Mouse (Mus musculus) MEL (cell line): Measurements from ENCODE around the gene Dap.

Experiments
- CHD1 ChIP-seq: IDR thresholded peaks from 2 replicates; pipeline ENCODE4 v1.6.1; 2012; ENCODE audit warnings: low read depth, mild to moderate bottlenecking, inconsistent platforms, low read length, improper control_type of control experiment
- CHD2 ChIP-seq: IDR thresholded peaks from 2 replicates; pipeline ENCODE4 v1.6.1; 2011; ENCODE audit warnings: low read length, improper control_type of control experiment
- CTCF ChIP-seq, 3 experiments: IDR thresholded peaks in 2 of 3; conservative IDR thresholded peaks in 1 of 3; 2 replicates each; pipeline ENCODE4 v1.5.1; 2011 to 2012; ENCODE audit warnings: low read length in 3 of 3, low read depth in 2 of 3, mild to moderate bottlenecking in 2 of 3, improper control_type of control experiment in 1 of 3, inconsistent platforms in 1 of 3, mixed read lengths in 1 of 3, moderate library complexity in 1 of 3; ENCODE audit not compliant: control insufficient read depth in 1 of 3, insufficient read depth in 1 of 3, poor library complexity in 1 of 3, severe bottlenecking in 1 of 3
- E2F4 ChIP-seq: IDR thresholded peaks from 2 replicates; pipeline ENCODE4 v1.6.1; 2011; ENCODE audit warnings: low read depth, low read length, improper control_type of control experiment, borderline replicate concordance
- EP300 ChIP-seq, 2 experiments: IDR thresholded peaks; 2 replicates each; pipeline ENCODE4 v1.6.1; 2011; ENCODE audit warnings: improper control_type of control experiment in 2 of 2, low read length in 2 of 2, low read depth in 1 of 2, mild to moderate bottlenecking in 1 of 2
- ETS1 ChIP-seq: IDR thresholded peaks from 2 replicates; pipeline ENCODE4 v1.6.1; 2012; ENCODE audit warnings: low read depth, mild to moderate bottlenecking, inconsistent platforms, low read length, improper control_type of control experiment, moderate library complexity
- GABPA ChIP-seq: IDR thresholded peaks from 2 replicates; pipeline ENCODE4 v1.6.1; 2012; ENCODE audit warnings: low read depth, mild to moderate bottlenecking, inconsistent platforms, low read length, improper control_type of control experiment, moderate library complexity
- MAFK ChIP-seq: IDR thresholded peaks from 2 replicates; pipeline ENCODE4 v1.6.1; 2011; ENCODE audit warnings: low read depth, mild to moderate bottlenecking, low read length, improper control_type of control experiment, borderline replicate concordance
- MEF2A ChIP-seq: IDR thresholded peaks from 2 replicates; pipeline ENCODE4 v1.6.1; 2014; ENCODE audit warnings: low read depth, mild to moderate bottlenecking, inconsistent platforms, low read length, improper control_type of control experiment; ENCODE audit not compliant: poor library complexity, insufficient replicate concordance, severe bottlenecking; ENCODE audit errors: extremely low read depth
- POLR2A ChIP-seq, 2 experiments: IDR thresholded peaks; 2 replicates each; pipeline ENCODE4 v1.6.1; 2011 to 2012; ENCODE audit warnings: low read length in 2 of 2, mild to moderate bottlenecking in 2 of 2, control low read depth in 1 of 2, improper control_type of control experiment in 1 of 2, low read depth in 1 of 2, moderate library complexity in 1 of 2; ENCODE audit not compliant: control insufficient read depth in 1 of 2, insufficient read depth in 1 of 2, poor library complexity in 1 of 2
- TBP ChIP-seq: IDR thresholded peaks from 2 replicates; pipeline ENCODE4 v1.8.0; 2011; ENCODE audit warnings: low read depth, low read length, improper control_type of control experiment
- ZC3H11A ChIP-seq: IDR thresholded peaks from 2 replicates; pipeline ENCODE4 v1.6.1; 2012; ENCODE audit warnings: low read depth, mild to moderate bottlenecking, inconsistent platforms, low read length, improper control_type of control experiment

GRCm38 (mm10) chr15:31299258-31299917 lies 75.3 kb downstream of the Dap start:
- peak; percentile 62 to 72; a peak in 3 of 4 replicates for TF ChIP-seq EP300 (IDR thresholded peaks at IDR 0.05; ENCODE audit: low read depth in 1 of 2, low read length in 2 of 2)
- TF ChIP-seq CTCF (IDR thresholded peaks at IDR 0.05 in 2 of 3, conservative IDR thresholded peaks at IDR 0.05 in 1 of 3; ENCODE audit: control insufficient read depth in 1 of 3, insufficient read depth in 1 of 3, low read depth in 2 of 3, low read length in 3 of 3, poor library complexity in 1 of 3, severe bottlenecking in 1 of 3), result no peak
- TF ChIP-seq POLR2A (IDR thresholded peaks at IDR 0.05; ENCODE audit: control insufficient read depth in 1 of 2, insufficient read depth in 1 of 2, low read depth in 1 of 2, low read length in 2 of 2, poor library complexity in 1 of 2), result no peak
- no peak for TF ChIP-seq MEF2A
- no peak for TF ChIP-seq MAFK
- no peak for TF ChIP-seq ZC3H11A
- no peak for TF ChIP-seq CHD1
- TF ChIP-seq E2F4, result no peak
- TF ChIP-seq TBP, result no peak
- TF ChIP-seq ETS1, result no peak
- TF ChIP-seq GABPA, result no peak
- no peak for TF ChIP-seq CHD2
